Mouse (Mus musculus): ENCODE results near the gene Dytn. TPM values are rescaled to one million over a fixed set of nuclear protein-coding genes. Genes with fewer than 3 reads are reported as not detected.
"Not testable (repeated sequence)": the region's sequence is repeated elsewhere in the genome, so short reads cannot be mapped to it uniquely, and the experiment has no call there.

The Dytn gene
- polyA plus RNA-seq, 1 experiment from 2014 or later = not detected

DNA sequence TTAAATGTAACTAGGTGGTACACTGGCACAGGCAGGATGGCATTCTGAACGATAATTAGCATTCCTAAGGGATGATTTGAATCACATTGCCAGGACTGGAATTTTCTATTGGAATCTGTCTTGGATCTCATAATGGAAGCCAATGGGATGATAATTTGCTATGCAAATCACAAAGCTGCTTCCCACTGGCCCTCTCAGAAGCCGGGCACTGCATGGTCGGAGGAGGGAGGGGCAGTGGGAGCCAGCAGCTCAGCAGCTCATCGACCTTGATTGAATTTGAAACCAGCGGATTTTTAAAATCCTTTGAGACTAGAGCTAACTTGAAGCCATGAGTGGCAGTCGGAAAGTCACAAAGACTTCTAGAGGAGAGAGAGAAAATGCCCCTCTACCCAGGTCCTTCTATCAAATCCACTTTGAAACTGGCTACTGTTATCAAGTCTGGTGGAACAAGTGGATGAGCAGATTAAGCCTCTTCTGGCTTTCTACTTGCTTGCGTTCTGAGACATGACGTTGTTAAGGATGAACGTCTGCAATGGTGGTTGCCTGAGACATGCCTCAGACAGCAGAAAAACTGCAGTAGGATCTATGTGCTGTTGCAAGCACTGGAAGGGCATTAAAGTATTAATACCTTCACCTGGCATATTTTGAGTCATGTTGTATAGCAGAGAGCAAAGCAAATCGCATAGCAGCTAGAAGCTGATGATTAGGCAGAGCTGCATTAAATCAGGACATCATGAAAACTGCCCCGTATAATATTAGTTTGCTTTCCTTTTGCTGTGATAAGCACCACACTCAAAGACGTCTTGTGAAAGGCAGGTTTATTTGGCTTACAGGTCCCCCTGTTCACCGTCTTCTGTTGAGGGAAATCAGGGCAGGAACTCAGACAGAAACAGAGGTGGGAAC is 18.5 kb downstream of the Dytn start:
- peak overlapping the region; percentile 14; the same call in 1 of the 2 replicates for H3K4me2 ChIP-seq (replicated peaks; ENCODE audit: low read depth, low read length)
- H3K27ac ChIP-seq (ENCODE audit: low read depth, low read length) = no peak overlapping the region
- H3K36me3 ChIP-seq (ENCODE audit: control insufficient read depth, insufficient read depth, low read length) = no peaks in the 10 kb centered on the region
- WGBS = 29% methylated on average over 13 of the region's 13 CpGs
- no peaks in the 10 kb centered on the region for H3K9me3 ChIP-seq (ENCODE audit: control insufficient read depth, low read length)
- H3K4me3 ChIP-seq (ENCODE audit: low read depth, low read length) = no peak overlapping the region
- H3K27me3 ChIP-seq (ENCODE audit: control insufficient read depth, insufficient read depth, low read length) = no peaks in the 10 kb centered on the region
- DNase-seq (ENCODE audit: low spot score) (peak; percentile 4), ATAC-seq (ENCODE audit: low FRiP score) (peak; percentile 43; the same call in 1 of the 2 replicates)
- no peak overlapping the region for H3K9ac ChIP-seq (ENCODE audit: low read depth, low read length)
- H3K4me1 ChIP-seq (replicated peaks; ENCODE audit: control insufficient read depth, insufficient read depth, low read length) = peaks cover 3% of the 10 kb centered on the region; the same call in 1 of the 2 replicates

DNA sequence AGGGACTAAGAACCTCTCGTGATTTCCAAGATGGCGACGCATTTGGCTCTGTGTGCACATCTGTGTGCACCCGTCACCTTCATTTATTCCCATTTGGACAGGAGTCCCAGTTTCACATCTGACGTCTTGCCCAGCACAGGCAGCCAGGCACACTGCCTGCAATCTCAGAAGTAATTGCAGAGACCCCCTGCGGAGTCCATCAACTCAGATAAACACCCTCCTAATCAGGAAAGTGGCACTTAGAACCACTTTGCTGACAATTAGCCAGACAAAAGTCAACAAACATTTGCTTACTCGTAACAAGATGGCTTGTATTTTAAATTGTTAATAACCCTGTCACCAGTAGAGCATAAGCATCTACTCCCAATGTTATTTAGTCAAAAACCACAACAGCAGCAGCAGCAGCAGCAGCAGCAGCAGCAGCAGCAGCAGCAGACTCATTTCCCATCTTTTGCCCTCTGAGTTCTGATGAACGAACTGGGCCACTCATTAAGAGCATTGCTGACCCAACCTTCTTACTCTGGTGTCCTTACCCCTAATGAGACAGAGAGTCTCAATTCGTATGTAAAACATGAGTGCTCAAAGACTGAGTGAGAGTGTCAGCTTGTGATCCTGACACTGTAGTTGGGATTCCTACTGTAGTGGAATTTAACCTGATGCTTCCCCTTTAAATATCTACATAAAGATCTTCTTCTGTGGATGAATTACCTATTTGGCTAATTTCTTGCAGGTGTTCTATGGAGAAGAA is 19.4 kb downstream of the Dytn start:
- 51% methylated on average over 9 of the region's 9 CpGs for WGBS
- Histone ChIP-seq H3K36me3 (ENCODE audit: control insufficient read depth, insufficient read depth, low read length) (no peaks in the 10 kb centered on the region), H3K27ac (ENCODE audit: low read depth, low read length) (no peak overlapping the region), H3K4me2 (replicated peaks; ENCODE audit: low read depth, low read length) (no peak overlapping the region), H3K9ac (ENCODE audit: low read depth, low read length) (no peak overlapping the region), H3K4me3 (ENCODE audit: low read depth, low read length) (no peak overlapping the region), H3K9me3 (ENCODE audit: control insufficient read depth, low read length) (no peaks in the 10 kb centered on the region), H3K27me3 (ENCODE audit: control insufficient read depth, insufficient read depth, low read length) (no peaks in the 10 kb centered on the region), H3K4me1 (replicated peaks; ENCODE audit: control insufficient read depth, insufficient read depth, low read length) (peaks cover 3% of the 10 kb centered on the region; the same call in 1 of the 2 replicates)
- peak; percentile 14 for DNase-seq (ENCODE audit: low spot score)
- no peak for ATAC-seq (ENCODE audit: low FRiP score)

- no peaks in the 10 kb centered on the region for H3K27me3 ChIP-seq (ENCODE audit: control insufficient read depth, insufficient read depth, low read length)
- H3K4me2 ChIP-seq (replicated peaks; ENCODE audit: low read depth, low read length) = no peak overlapping the region
- 87% methylated on average over 2 of the region's 2 CpGs for WGBS
- no peak overlapping the region for H3K27ac ChIP-seq (ENCODE audit: low read depth, low read length)
- no peaks in the 10 kb centered on the region for H3K36me3 ChIP-seq (ENCODE audit: control insufficient read depth, insufficient read depth, low read length)
- ATAC-seq (ENCODE audit: low FRiP score) = no peak
- no peak overlapping the region for H3K9ac ChIP-seq (ENCODE audit: low read depth, low read length)
- no peak for DNase-seq (ENCODE audit: low spot score)
- H3K4me1 ChIP-seq (replicated peaks; ENCODE audit: control insufficient read depth, insufficient read depth, low read length) = peaks cover 3% of the 10 kb centered on the region; the same call in 1 of the 2 replicates
- no peaks in the 10 kb centered on the region for H3K9me3 ChIP-seq (ENCODE audit: control insufficient read depth, low read length)
- H3K4me3 ChIP-seq (ENCODE audit: low read depth, low read length) = no peak overlapping the region
These were observed 20.6 kb downstream of the Dytn start for GRCm38 (mm10) chr1:63666089-63666488.

GRCm38 (mm10) chr1:63659591-63659990 is 27.1 kb downstream of the Dytn start:
- Histone ChIP-seq H3K4me1 (replicated peaks; ENCODE audit: control insufficient read depth, insufficient read depth, low read length) (no peaks in the 10 kb centered on the region), H3K9ac (ENCODE audit: low read depth, low read length) (no peak overlapping the region), H3K27me3 (ENCODE audit: control insufficient read depth, insufficient read depth, low read length) (no peaks in the 10 kb centered on the region), H3K27ac (ENCODE audit: low read depth, low read length) (no peak overlapping the region), H3K4me3 (ENCODE audit: low read depth, low read length) (no peak overlapping the region), H3K4me2 (replicated peaks; ENCODE audit: low read depth, low read length) (no peak overlapping the region), H3K36me3 (ENCODE audit: control insufficient read depth, insufficient read depth, low read length) (no peaks in the 10 kb centered on the region), H3K9me3 (ENCODE audit: control insufficient read depth, low read length) (no peaks in the 10 kb centered on the region)
- 5% methylated on average over 7 of the region's 7 CpGs for WGBS
- ATAC-seq (ENCODE audit: low FRiP score) = no peak
- DNase-seq (ENCODE audit: low spot score) = peak; percentile 82

- no peak overlapping the region for H3K27ac ChIP-seq (ENCODE audit: low read depth, low read length)
- H3K27me3 ChIP-seq (ENCODE audit: control insufficient read depth, insufficient read depth, low read length) = no peaks in the 10 kb centered on the region
- ATAC-seq (ENCODE audit: low FRiP score) (no peak), DNase-seq (ENCODE audit: low spot score) (peak; percentile 83)
- no peak overlapping the region for H3K4me3 ChIP-seq (ENCODE audit: low read depth, low read length)
- H3K36me3 ChIP-seq (ENCODE audit: control insufficient read depth, insufficient read depth, low read length) = no peaks in the 10 kb centered on the region
- H3K4me2 ChIP-seq (replicated peaks; ENCODE audit: low read depth, low read length) = no peak overlapping the region
- 14% methylated on average over 6 of the region's 6 CpGs for WGBS
- H3K9me3 ChIP-seq (ENCODE audit: control insufficient read depth, low read length) = no peaks in the 10 kb centered on the region
- H3K4me1 ChIP-seq (replicated peaks; ENCODE audit: control insufficient read depth, insufficient read depth, low read length) = no peaks in the 10 kb centered on the region
- no peak overlapping the region for H3K9ac ChIP-seq (ENCODE audit: low read depth, low read length)
These were observed 28.7 kb downstream of the Dytn start for GRCm38 (mm10) chr1:63658016-63658415.

- Histone ChIP-seq H3K36me3 (ENCODE audit: control insufficient read depth, insufficient read depth, low read length) (no peaks in the 10 kb centered on the region), H3K9me3 (ENCODE audit: control insufficient read depth, low read length) (no peaks in the 10 kb centered on the region), H3K4me1 (replicated peaks; ENCODE audit: control insufficient read depth, insufficient read depth, low read length) (no peaks in the 10 kb centered on the region), H3K4me2 (replicated peaks; ENCODE audit: low read depth, low read length) (no peak overlapping the region), H3K4me3 (ENCODE audit: low read depth, low read length) (no peak overlapping the region), H3K9ac (ENCODE audit: low read depth, low read length) (no peak overlapping the region), H3K27me3 (ENCODE audit: control insufficient read depth, insufficient read depth, low read length) (no peaks in the 10 kb centered on the region), H3K27ac (ENCODE audit: low read depth, low read length) (no peak overlapping the region)
- ATAC-seq (ENCODE audit: low FRiP score) (no peak), DNase-seq (ENCODE audit: low spot score) (no peak)
- WGBS = 78% methylated on average over 6 of the region's 6 CpGs
These were observed 46.8 kb downstream of the Dytn start for GRCm38 (mm10) chr1:63639921-63640320.

GRCm38 (mm10) chr1:63630390-63630789 is 56.3 kb downstream of the Dytn start:
- H3K4me1 ChIP-seq (replicated peaks; ENCODE audit: control insufficient read depth, insufficient read depth, low read length); H3K4me2 ChIP-seq (replicated peaks; ENCODE audit: low read depth, low read length); H3K9ac ChIP-seq (ENCODE audit: low read depth, low read length); H3K36me3 ChIP-seq (ENCODE audit: control insufficient read depth, insufficient read depth, low read length); ATAC-seq (ENCODE audit: low FRiP score); H3K27ac ChIP-seq (ENCODE audit: low read depth, low read length); H3K27me3 ChIP-seq (ENCODE audit: control insufficient read depth, insufficient read depth, low read length); H3K4me3 ChIP-seq (ENCODE audit: low read depth, low read length); DNase-seq (ENCODE audit: low spot score); H3K9me3 ChIP-seq (ENCODE audit: control insufficient read depth, low read length): not testable (repeated sequence)

GRCm38 (mm10) chr1:63628211-63628610 is 58.5 kb downstream of the Dytn start:
- no peak overlapping the region for H3K4me3 ChIP-seq (ENCODE audit: low read depth, low read length)
- 58% methylated on average over 2 of the region's 2 CpGs for WGBS
- no peak for ATAC-seq (ENCODE audit: low FRiP score)
- no peaks in the 10 kb centered on the region for H3K36me3 ChIP-seq (ENCODE audit: control insufficient read depth, insufficient read depth, low read length)
- no peak overlapping the region for H3K4me2 ChIP-seq (replicated peaks; ENCODE audit: low read depth, low read length)
- no peak overlapping the region for H3K27ac ChIP-seq (ENCODE audit: low read depth, low read length)
- H3K27me3 ChIP-seq (ENCODE audit: control insufficient read depth, insufficient read depth, low read length) = no peaks in the 10 kb centered on the region
- peaks cover 2% of the 10 kb centered on the region for H3K9me3 ChIP-seq (ENCODE audit: control insufficient read depth, low read length)
- no peaks in the 10 kb centered on the region for H3K4me1 ChIP-seq (replicated peaks; ENCODE audit: control insufficient read depth, insufficient read depth, low read length)
- DNase-seq (ENCODE audit: low spot score) = no peak
- H3K9ac ChIP-seq (ENCODE audit: low read depth, low read length) = no peak overlapping the region
